Mouse (Mus musculus): ENCODE results near the gene Cyp4f37. TPM values are rescaled to one million over a fixed set of nuclear protein-coding genes. Genes with fewer than 3 reads are reported as not detected.
A peak's percentile ranks its signal among the peaks of the same experiment; 100 is the strongest.

Gene Cyp4f37
- polyA plus RNA-seq, 1 experiment from 2014 or later: not detected

- no peaks in the 10 kb centered on the region for H3K36me3 ChIP-seq (ENCODE audit: insufficient read depth)
- no peak for DNase-seq
- 81% methylated on average over 4 of the region's 4 CpGs for WGBS
These were observed 25.5 kb downstream of the Cyp4f37 start for GRCm38 (mm10) chr17:32646631-32647030.

GRCm38 (mm10) chr17:32653860-32654259 is 32.8 kb downstream of the Cyp4f37 start:
- no peak for DNase-seq
- Histone ChIP-seq H3K27ac (ENCODE audit: low read depth) (no peak overlapping the region), H3K4me3 (ENCODE audit: low read depth, low read length) (no peak overlapping the region), H3K36me3 (ENCODE audit: insufficient read depth) (no peaks in the 10 kb centered on the region), H3K4me1 (ENCODE audit: insufficient read depth) (no peaks in the 10 kb centered on the region), H3K27me3 (ENCODE audit: insufficient read depth, low read length) (no peaks in the 10 kb centered on the region), H3K9ac (no peak overlapping the region), H3K9me3 (ENCODE audit: low read depth, low read length) (no peaks in the 10 kb centered on the region), H3K4me2 (no peak overlapping the region)
- WGBS: 91% methylated on average over 4 of the region's 4 CpGs
- no peak for ATAC-seq (ENCODE audit: insufficient read depth)
- TF ChIP-seq CTCF (IDR thresholded peaks at IDR 0.05; ENCODE audit: low read depth): no peak

More at GRCm38 (mm10) chr17:32646631-32647030, 25.5 kb downstream of the Cyp4f37 start:
- H3K4me3 ChIP-seq (ENCODE audit: low read depth, low read length): no peak overlapping the region
- no peaks in the 10 kb centered on the region for H3K4me1 ChIP-seq (ENCODE audit: insufficient read depth)
- H3K27ac ChIP-seq (ENCODE audit: low read depth): no peak overlapping the region
- no peak overlapping the region for H3K4me2 ChIP-seq
- H3K9me3 ChIP-seq (ENCODE audit: low read depth, low read length): no peaks in the 10 kb centered on the region
- no peak for ATAC-seq (ENCODE audit: insufficient read depth)
- no peak for TF ChIP-seq CTCF (IDR thresholded peaks at IDR 0.05; ENCODE audit: low read depth)
- H3K27me3 ChIP-seq (ENCODE audit: insufficient read depth, low read length): no peaks in the 10 kb centered on the region
- H3K9ac ChIP-seq: no peak overlapping the region

DNA sequence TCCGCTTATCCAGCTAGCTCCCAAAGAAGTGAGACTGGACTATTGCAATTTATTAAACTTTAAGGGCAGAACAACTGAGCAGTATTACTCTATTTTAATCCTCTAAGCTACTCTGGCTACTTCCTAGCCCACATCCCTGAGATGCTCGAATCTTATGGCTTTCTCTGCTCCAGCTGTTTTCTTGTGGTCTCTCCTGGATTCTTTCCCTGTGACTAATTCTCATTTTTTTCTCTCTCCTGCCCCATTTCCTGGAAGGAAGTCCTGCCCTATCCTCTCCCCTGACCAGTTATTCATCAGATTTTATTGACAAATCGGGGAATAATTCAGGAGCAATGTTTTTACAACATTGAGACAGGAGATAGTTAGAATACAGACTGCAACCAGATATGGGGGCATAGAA is 35.9 kb downstream of the Cyp4f37 start:
- ATAC-seq (ENCODE audit: insufficient read depth): no peak
- Histone ChIP-seq H3K4me2 (no peak overlapping the region), H3K4me1 (ENCODE audit: insufficient read depth) (no peaks in the 10 kb centered on the region), H3K4me3 (ENCODE audit: low read depth, low read length) (no peak overlapping the region), H3K27me3 (ENCODE audit: insufficient read depth, low read length) (no peaks in the 10 kb centered on the region), H3K9me3 (ENCODE audit: low read depth, low read length) (no peaks in the 10 kb centered on the region), H3K36me3 (ENCODE audit: insufficient read depth) (no peaks in the 10 kb centered on the region), H3K9ac (no peak overlapping the region), H3K27ac (ENCODE audit: low read depth) (no peak overlapping the region)
- no peak for DNase-seq
- 61% methylated on average over 3 of the region's 3 CpGs for WGBS
- no peak for TF ChIP-seq CTCF (IDR thresholded peaks at IDR 0.05; ENCODE audit: low read depth)

DNA sequence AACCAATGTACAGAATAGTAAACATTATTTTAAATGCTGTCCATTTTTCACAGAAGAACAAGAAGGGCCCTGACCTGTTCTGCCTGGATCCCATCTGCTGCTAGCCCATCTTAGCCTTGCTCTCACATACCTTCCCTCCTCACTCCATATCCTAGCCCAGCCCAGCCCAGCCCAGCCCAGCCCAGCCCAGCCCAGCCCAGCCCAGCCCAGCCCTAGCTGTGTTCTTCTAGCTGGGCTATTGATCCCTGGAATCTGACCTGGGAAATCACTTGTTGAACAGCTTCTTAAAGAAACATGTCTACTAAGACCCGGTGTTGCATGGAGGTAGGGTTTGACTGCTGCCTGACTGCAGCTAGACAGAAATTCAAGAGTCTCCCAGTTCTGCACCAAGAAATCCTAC is 37.1 kb downstream of the Cyp4f37 start:
- no peak overlapping the region for H3K4me2 ChIP-seq
- no peak for ATAC-seq (ENCODE audit: insufficient read depth)
- 65% methylated on average over 1 of the region's 1 CpGs for WGBS
- H3K9ac ChIP-seq: no peak overlapping the region
- H3K36me3 ChIP-seq (ENCODE audit: insufficient read depth): no peaks in the 10 kb centered on the region
- DNase-seq: no peak
- H3K9me3 ChIP-seq (ENCODE audit: low read depth, low read length): no peaks in the 10 kb centered on the region
- TF ChIP-seq CTCF (IDR thresholded peaks at IDR 0.05; ENCODE audit: low read depth): no peak
- no peaks in the 10 kb centered on the region for H3K4me1 ChIP-seq (ENCODE audit: insufficient read depth)
- H3K27me3 ChIP-seq (ENCODE audit: insufficient read depth, low read length): no peaks in the 10 kb centered on the region
- no peak overlapping the region for H3K4me3 ChIP-seq (ENCODE audit: low read depth, low read length)
- H3K27ac ChIP-seq (ENCODE audit: low read depth): no peak overlapping the region

- Histone ChIP-seq H3K9me3 (ENCODE audit: low read depth, low read length) (no peaks in the 10 kb centered on the region), H3K4me3 (ENCODE audit: low read depth, low read length) (no peak within 1 kb of the TSS), H3K27me3 (ENCODE audit: insufficient read depth, low read length) (no peaks in the 10 kb centered on the region), H3K27ac (ENCODE audit: low read depth) (no peak within 1 kb of the TSS), H3K9ac (no peak within 1 kb of the TSS), H3K4me1 (ENCODE audit: insufficient read depth) (no peaks in the 10 kb centered on the region), H3K4me2 (no peak within 1 kb of the TSS), H3K36me3 (ENCODE audit: insufficient read depth) (no peaks in the 10 kb centered on the region)
- WGBS: 42% methylated on average over 2 of the region's 2 CpGs
- DNase-seq: peak; percentile 50
- TF ChIP-seq CTCF (IDR thresholded peaks at IDR 0.05; ENCODE audit: low read depth): no peak
- ATAC-seq (ENCODE audit: insufficient read depth): no peak
These were observed 37.6 kb downstream of the Cyp4f37 start, which contains the start of gene Cyp4f40 for GRCm38 (mm10) chr17:32658712-32659111. TSS of gene Cyp4f40 (plus strand) at chr17:32658900.

DNA sequence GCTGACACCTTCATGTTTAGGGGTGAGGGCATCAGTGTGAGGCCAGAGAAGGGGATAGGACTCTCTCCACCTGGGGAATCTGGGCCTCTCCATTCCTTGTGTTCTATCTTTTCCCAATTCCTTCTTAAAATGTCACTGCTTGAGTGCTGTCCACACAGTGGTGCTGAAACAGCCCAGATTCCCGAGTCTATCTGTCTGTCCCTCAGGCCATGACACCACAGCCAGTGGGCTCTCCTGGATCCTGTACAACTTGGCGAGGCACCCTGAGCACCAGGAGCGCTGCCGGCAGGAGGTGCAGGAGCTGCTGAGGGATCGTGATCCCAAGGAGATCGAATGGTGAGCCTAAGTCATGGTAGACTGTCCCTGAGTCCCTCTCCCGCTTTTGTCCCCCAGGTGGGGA is 52.9 kb downstream of the Cyp4f37 start:
- H3K36me3 ChIP-seq (ENCODE audit: insufficient read depth): no peaks in the 10 kb centered on the region
- H3K27ac ChIP-seq (ENCODE audit: low read depth): no peak overlapping the region
- DNase-seq: peak; percentile 42
- H3K27me3 ChIP-seq (ENCODE audit: insufficient read depth, low read length): no peaks in the 10 kb centered on the region
- no peak for TF ChIP-seq CTCF (IDR thresholded peaks at IDR 0.05; ENCODE audit: low read depth)
- ATAC-seq (ENCODE audit: insufficient read depth): no peak
- no peaks in the 10 kb centered on the region for H3K4me1 ChIP-seq (ENCODE audit: insufficient read depth)
- no peak overlapping the region for H3K4me2 ChIP-seq
- H3K9me3 ChIP-seq (ENCODE audit: low read depth, low read length): no peaks in the 10 kb centered on the region
- WGBS: 61% methylated on average over 7 of the region's 7 CpGs
- no peak overlapping the region for H3K4me3 ChIP-seq (ENCODE audit: low read depth, low read length)
- H3K9ac ChIP-seq: no peak overlapping the region

- H3K4me2 ChIP-seq: peak overlapping the region; percentile 40
- 31% methylated on average over 21 of the region's 21 CpGs for WGBS
- no peaks in the 10 kb centered on the region for H3K4me1 ChIP-seq (ENCODE audit: insufficient read depth)
- H3K9ac ChIP-seq: no peak overlapping the region
- no peaks in the 10 kb centered on the region for H3K27me3 ChIP-seq (ENCODE audit: insufficient read depth, low read length)
- DNase-seq: peak; percentile 8
- H3K36me3 ChIP-seq (ENCODE audit: insufficient read depth): no peaks in the 10 kb centered on the region
- ATAC-seq (ENCODE audit: insufficient read depth): no peak
- no peak overlapping the region for H3K4me3 ChIP-seq (ENCODE audit: low read depth, low read length)
- H3K27ac ChIP-seq (ENCODE audit: low read depth): no peak overlapping the region
- no peak for TF ChIP-seq CTCF (IDR thresholded peaks at IDR 0.05; ENCODE audit: low read depth)
- H3K9me3 ChIP-seq (ENCODE audit: low read depth, low read length): no peaks in the 10 kb centered on the region
These were observed 55.0 kb downstream of the Cyp4f37 start for GRCm38 (mm10) chr17:32676040-32676635.

All from lung, embryonic 14.5 days (tissue).